Mouse (Mus musculus) heart, adult 2 months (tissue): Measurements from ENCODE around the gene Tapbp. TPM values are rescaled to one million over a fixed set of nuclear protein-coding genes. Genes with fewer than 3 reads are reported as not detected.
"Not testable (repeated sequence)": the region's sequence is repeated elsewhere in the genome, so short reads cannot be mapped to it uniquely, and the experiment has no call there.

ENCODE experiments used
- DNase-seq, 2 experiments: peaks; one replicate each; pipeline ENCODE4 v3.0.0; 2021
- H3K27ac ChIP-seq: fragments of 200-600 bp; 2 replicates; pipeline ENCODE4 v1.8.1; 2022
- H3K27me3 ChIP-seq: fragments of 200-500 bp; 2 replicates; pipeline ENCODE4 v1.6.1; 2012; ENCODE audit warnings: mild to moderate bottlenecking, low read length, inconsistent platforms, mixed read lengths; ENCODE audit not compliant: control insufficient read depth, insufficient read depth
- H3K36me3 ChIP-seq: fragments of 200-500 bp; 2 replicates; pipeline ENCODE4 v1.6.1; 2012; ENCODE audit warnings: low read length, inconsistent platforms; ENCODE audit not compliant: control insufficient read depth, insufficient read depth
- H3K4me1 ChIP-seq: fragments of 200-500 bp; 2 replicates; pipeline ENCODE4 v1.6.1; 2011; ENCODE audit warnings: low read length; ENCODE audit not compliant: control insufficient read depth, insufficient read depth
- H3K4me3 ChIP-seq: fragments of 200-600 bp; 2 replicates; pipeline ENCODE4 v1.8.1; 2022
- H3K79me2 ChIP-seq: fragments of 200-500 bp; replicated peaks from 2 replicates; pipeline ENCODE4 v1.6.1; 2012; ENCODE audit warnings: mild to moderate bottlenecking, inconsistent platforms, low read length, moderate library complexity, mixed read lengths; ENCODE audit not compliant: control insufficient read depth, insufficient read depth
- H3K9ac ChIP-seq: fragments of 200-500 bp; 2 replicates; pipeline ENCODE4 v1.6.1; 2012; ENCODE audit warnings: low read depth, mild to moderate bottlenecking, control low read depth, inconsistent platforms, low read length, mixed read lengths
- CTCF ChIP-seq: fragments of 200-600 bp; IDR thresholded peaks from 2 replicates; pipeline ENCODE4 v1.8.1; 2022; ENCODE audit warnings: antibody characterized with exemption, mild to moderate bottlenecking, moderate library complexity
- EP300 ChIP-seq: fragments of 200-500 bp; IDR thresholded peaks from 2 replicates; pipeline ENCODE4 v1.6.1; 2011; ENCODE audit warnings: low read depth, low read length, control low read depth; ENCODE audit not compliant: insufficient read depth
- POLR2A ChIP-seq: fragments of 200-500 bp; IDR thresholded peaks from 2 replicates; pipeline ENCODE4 v1.6.1; 2011; ENCODE audit warnings: mild to moderate bottlenecking, low read depth, low read length, control low read depth; ENCODE audit not compliant: insufficient read depth
- WGBS: fragments of 180-500 bp; shearing (Covaris S2); methylation state at CpG from one replicate; pipeline ENCODE4 v1.1.7; 2018; 5-methylcytosine and 5-hydroxymethylcytosine counted together
- intact Hi-C: fragments of 180-260 bp; cut with DNase I; formaldehyde crosslinking; loops from one replicate; pipeline ENCODE4 v1.15.1; 2025
- polyA plus RNA-seq: library from polyadenylated mRNA; depleted of rRNA; stranded (reverse); fragments of >200 nt; gene quantifications from 2 replicates; pipeline ENCODE4 v1.2.3, GENCODE M21; 2012
- total RNA-seq, 2 experiments: library from RNA; stranded (reverse); gene quantifications; 2 replicates each; pipeline ENCODE4 v1.2.3; 2021

Gene Tapbp
- total and polyA plus RNA-seq, 3 experiments, result 75.7 to 124 (median 98.9) TPM

DNA sequence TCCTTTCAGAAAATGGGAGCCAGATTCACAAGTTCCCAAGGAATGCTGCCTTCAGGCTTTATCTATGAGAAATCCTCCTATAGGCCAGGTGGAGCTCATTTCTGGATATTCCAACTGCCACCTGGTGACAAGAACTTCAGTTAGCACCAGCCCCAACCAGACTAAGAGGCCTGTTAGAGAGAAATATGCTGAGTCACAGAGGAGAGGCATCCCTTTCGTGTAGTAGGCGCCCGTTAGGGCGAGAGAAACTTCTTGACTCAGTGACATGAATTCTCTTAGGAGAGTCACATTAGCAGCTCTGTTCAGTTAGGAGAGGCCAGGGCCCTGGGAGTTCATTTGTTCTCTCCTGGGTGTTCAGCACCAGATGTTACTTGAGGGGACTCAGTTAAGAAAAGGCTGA lies 16.1 kb upstream of the Tapbp start:
- DNase-seq, result no peak
- TF ChIP-seq EP300 (no peak), POLR2A (no peak), CTCF (no peak)
- H3K4me3 ChIP-seq, result no peak overlapping the region
- intact Hi-C loops, result loop anchor here (5.0 kb wide), 1 partner anchor 83 kb away; no protein-coding TSS in a partner anchor
- no peaks in the 10 kb centered on the region; the same call in 1 of the 2 replicates for H3K4me1 ChIP-seq
- H3K36me3 ChIP-seq, result no peaks in the 10 kb centered on the region
- WGBS, result 78% methylated on average over 4 of the region's 4 CpGs
- no peaks in the 10 kb centered on the region for H3K27me3 ChIP-seq
- H3K79me2 ChIP-seq, result no peaks in the 10 kb centered on the region
- H3K27ac ChIP-seq, result no peak overlapping the region
- no peak overlapping the region for H3K9ac ChIP-seq

DNA sequence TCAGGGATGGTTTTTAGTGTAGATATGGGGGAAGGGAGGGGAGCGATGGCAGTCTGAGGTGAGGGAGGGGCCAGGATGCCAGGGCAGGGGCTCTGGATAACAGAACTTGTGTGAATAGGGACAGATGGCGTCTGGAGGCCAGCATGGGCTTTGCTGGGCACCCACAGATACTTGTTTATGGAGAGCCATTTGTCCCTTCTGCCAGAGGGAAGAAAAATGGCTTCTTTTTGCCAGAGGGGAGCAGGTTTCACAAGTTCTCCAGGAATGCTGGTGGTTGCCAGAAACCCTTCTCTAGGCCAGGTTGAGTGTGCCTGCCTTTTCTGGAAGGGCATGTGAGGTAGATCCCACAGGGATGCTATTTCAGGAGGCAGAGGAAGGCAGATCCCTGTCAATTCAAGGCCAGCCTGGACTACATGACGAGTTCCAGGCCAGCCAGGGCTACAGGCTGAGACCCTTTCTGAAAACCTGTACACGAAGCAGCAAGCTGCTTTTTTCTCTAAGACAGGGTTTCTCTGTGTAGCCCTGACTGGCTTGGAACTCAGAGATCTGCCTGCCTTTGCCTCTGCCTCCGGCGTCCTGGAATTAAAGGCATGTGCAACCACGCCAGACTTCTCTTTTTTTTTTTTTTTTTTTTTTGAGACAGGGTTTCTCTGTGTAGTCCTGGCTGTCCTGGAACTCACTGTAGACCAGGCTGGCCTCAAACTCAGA lies 15.3 kb upstream of the Tapbp start:
- Histone ChIP-seq H3K4me1 (no peaks in the 10 kb centered on the region; the same call in 1 of the 2 replicates), H3K36me3 (no peaks in the 10 kb centered on the region), H3K27me3 (no peaks in the 10 kb centered on the region), H3K27ac (no peak overlapping the region), H3K79me2 (no peaks in the 10 kb centered on the region), H3K9ac (no peak overlapping the region), H3K4me3 (no peak overlapping the region)
- TF ChIP-seq CTCF, result no peak
- TF ChIP-seq EP300, result no peak
- no peak for TF ChIP-seq POLR2A
- WGBS, result 61% methylated on average over 7 of the region's 7 CpGs
- intact Hi-C loops, result no loop called here
- no peak for DNase-seq

DNA sequence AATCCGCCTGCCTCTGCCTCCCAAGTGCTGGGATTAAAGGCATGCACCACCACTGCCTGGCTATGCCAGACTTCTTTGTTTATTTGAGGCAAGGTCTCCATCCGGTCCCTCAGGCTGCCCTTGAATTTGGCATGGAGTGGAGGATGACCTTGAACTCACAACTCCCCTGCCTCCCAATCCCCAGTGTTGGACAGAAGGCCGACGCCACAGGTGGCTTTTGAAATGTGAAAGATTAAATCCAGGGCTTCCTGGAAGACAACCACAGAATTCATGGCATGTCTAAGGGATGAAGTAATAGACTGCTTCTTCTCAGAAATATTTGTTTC lies 14.7 kb upstream of the Tapbp start:
- WGBS, result 74% methylated on average over 4 of the region's 4 CpGs
- no peaks in the 10 kb centered on the region; the same call in 1 of the 2 replicates for H3K4me1 ChIP-seq
- no peaks in the 10 kb centered on the region for H3K79me2 ChIP-seq
- H3K4me3 ChIP-seq, result no peak overlapping the region
- TF ChIP-seq EP300 (no peak), CTCF (no peak), POLR2A (no peak)
- no peak for DNase-seq
- intact Hi-C loops, result no loop called here
- no peaks in the 10 kb centered on the region for H3K36me3 ChIP-seq
- no peaks in the 10 kb centered on the region for H3K27me3 ChIP-seq
- H3K27ac ChIP-seq, result no peak overlapping the region
- H3K9ac ChIP-seq, result no peak overlapping the region

DNA sequence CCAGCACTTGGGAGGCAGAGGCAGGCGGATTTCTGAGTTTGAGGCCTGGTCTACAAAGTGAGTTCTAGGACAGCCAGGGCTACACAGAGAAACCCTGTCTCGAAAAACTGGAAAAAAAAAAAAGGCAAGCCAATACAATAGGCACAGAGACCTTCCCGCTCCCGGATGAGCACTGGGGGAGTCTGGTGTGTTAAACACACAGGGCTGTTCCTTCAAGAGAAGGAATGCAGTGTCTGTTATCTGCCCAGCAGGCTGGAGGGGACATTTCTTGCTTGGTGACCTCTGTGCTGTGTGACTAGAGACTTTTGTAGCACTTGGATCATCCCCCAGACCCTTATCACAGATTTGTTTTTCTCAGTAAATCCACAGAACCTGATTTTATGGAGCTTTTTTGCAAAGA lies 14.0 kb upstream of the Tapbp start:
- intact Hi-C loops, result no loop called here
- Histone ChIP-seq H3K4me1 (no peaks in the 10 kb centered on the region; the same call in 1 of the 2 replicates), H3K27me3 (no peaks in the 10 kb centered on the region), H3K79me2 (no peaks in the 10 kb centered on the region), H3K36me3 (no peaks in the 10 kb centered on the region), H3K9ac (no peak overlapping the region), H3K4me3 (no peak overlapping the region), H3K27ac (no peak overlapping the region)
- no peak for DNase-seq
- WGBS, result 54% methylated on average over 4 of the region's 4 CpGs
- TF ChIP-seq CTCF, result no peak
- no peak for TF ChIP-seq EP300
- TF ChIP-seq POLR2A, result no peak

DNA sequence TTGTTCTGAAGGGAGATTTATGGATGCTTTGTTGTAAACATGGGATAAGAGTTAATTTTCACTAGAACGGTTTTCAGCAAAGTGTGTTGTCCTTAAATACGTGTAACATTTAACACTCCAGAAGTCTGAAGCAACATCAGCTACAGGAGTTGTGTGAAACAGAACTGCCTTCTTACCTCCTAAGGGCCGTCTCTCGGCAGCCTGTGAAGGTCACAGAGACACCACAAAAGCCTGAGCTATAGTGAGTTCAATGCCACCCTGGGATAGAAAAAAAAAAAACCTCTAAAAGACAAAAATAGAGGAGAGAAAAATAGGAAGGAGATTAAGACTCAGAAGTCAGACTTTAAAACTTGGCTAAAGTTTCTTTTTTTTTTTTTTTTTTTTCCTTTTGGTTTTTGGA lies 13.6 kb upstream of the Tapbp start:
- DNase-seq, result no peak
- H3K9ac ChIP-seq, result no peak overlapping the region
- no peaks in the 10 kb centered on the region for H3K27me3 ChIP-seq
- no peaks in the 10 kb centered on the region for H3K36me3 ChIP-seq
- 40% methylated on average over 4 of the region's 4 CpGs for WGBS
- H3K79me2 ChIP-seq, result no peaks in the 10 kb centered on the region
- intact Hi-C loops, result no loop called here
- H3K27ac ChIP-seq, result no peak overlapping the region
- TF ChIP-seq POLR2A (no peak), EP300 (no peak), CTCF (no peak)
- H3K4me3 ChIP-seq, result no peak overlapping the region
- no peaks in the 10 kb centered on the region; the same call in 1 of the 2 replicates for H3K4me1 ChIP-seq

DNA sequence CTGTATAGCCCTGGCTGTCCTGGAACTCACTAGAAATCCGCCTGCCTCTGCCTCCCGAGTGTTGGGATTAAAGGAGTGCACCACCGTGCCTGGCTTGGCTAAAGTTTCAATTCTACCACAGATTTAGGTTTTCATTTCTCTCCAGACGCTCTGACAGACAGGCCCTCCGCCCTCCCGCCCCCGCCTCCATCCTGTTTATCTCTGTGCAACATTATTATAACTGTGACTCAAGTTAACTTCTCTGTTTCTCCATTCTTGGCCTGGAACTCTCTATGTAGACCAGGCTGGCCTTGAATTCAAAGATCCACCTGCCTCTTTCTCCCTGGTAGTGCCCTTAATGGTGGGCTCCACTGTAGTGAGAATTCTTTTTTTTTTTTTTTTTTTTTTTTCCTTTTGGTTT lies 13.2 kb upstream of the Tapbp start:
- Histone ChIP-seq H3K36me3 (no peaks in the 10 kb centered on the region), H3K9ac (no peak overlapping the region), H3K4me1 (no peaks in the 10 kb centered on the region; the same call in 1 of the 2 replicates), H3K4me3 (no peak overlapping the region), H3K79me2 (no peaks in the 10 kb centered on the region), H3K27ac (no peak overlapping the region), H3K27me3 (no peaks in the 10 kb centered on the region)
- 49% methylated on average over 7 of the region's 7 CpGs for WGBS
- TF ChIP-seq POLR2A (no peak), CTCF (no peak), EP300 (no peak)
- intact Hi-C loops, result no loop called here
- no peak for DNase-seq

DNA sequence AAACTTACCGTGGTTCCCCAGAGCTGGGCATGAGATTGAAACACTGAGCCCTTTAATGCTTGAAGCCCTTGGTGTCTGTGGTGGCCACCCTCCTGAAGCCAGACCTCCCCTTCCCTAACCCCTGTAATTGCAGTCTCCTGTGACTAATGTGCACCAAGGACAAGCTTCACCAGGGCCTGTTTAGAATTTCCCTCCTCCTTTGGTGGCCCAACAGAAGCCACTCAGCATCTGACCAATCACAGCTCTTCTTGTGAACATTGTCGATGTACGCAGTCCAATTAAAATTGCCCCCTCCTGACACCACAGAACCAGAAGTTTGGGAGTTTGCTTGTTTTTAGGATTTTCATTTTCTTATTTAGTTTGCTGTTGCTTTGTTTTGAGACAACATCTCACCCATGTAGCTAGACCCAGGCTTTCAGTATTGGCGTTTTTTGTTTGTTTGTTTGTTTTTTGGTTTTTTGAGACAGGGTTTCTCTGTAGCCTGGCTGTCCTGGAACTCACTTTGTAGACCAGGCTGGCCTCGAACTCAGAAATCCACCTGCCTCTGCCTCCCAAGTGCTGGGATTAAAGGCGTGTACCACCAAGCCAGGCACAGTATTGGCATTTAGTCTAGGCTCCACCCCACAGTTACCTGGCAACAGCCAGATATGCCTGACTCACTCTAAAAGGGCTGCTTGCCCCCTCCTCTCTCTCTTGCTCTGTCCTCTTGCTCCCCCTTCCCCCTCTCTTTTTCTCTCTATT lies 11.6 kb upstream of the Tapbp start:
- DNase-seq, H3K27ac ChIP-seq, intact Hi-C loops: not testable (repeated sequence)

DNA sequence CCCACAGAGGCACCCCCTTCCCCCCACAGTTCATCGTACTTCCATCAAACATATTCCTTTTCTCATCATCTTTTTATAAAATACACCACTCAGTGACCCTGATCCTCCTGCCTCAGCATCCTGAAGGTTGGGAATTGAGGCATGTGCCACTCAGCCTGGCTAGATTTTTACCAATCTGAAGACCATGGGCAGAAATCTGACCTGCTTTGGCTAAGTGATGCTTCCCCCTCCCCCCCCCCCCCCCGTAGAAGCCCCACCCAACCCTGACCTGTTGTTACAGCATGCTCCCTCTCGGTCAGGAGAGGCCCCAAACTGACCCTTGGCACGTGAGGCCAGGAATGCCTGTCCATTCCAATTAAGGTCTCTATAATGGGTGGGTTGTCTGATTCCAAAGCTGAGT lies 10.9 kb upstream of the Tapbp start, which contains the start of gene Platr17:
Gene Platr17 (plus strand): TSS at position 301 of the 400 bp plus-strand sequence.
- H3K4me1 ChIP-seq, DNase-seq, intact Hi-C loops, H3K36me3 ChIP-seq, H3K9ac ChIP-seq, H3K27me3 ChIP-seq, H3K79me2 ChIP-seq, H3K4me3 ChIP-seq, H3K27ac ChIP-seq: not testable (repeated sequence)
- WGBS, result 58% methylated on average over 3 of the region's 4 CpGs

More for the DNA sequence above, 11.6 kb upstream of the Tapbp start:
- H3K4me3 ChIP-seq, H3K36me3 ChIP-seq, H3K4me1 ChIP-seq, H3K9ac ChIP-seq, H3K27me3 ChIP-seq, H3K79me2 ChIP-seq: not testable (repeated sequence)
- 82% methylated on average over 6 of the region's 6 CpGs for WGBS
